Mouse (Mus musculus): Measurements from ENCODE around the gene Pik3ca.

The Pik3ca gene

GRCm38 (mm10) chr3:32437297-32437696, 39.8 kb downstream of the Pik3ca start:
- peaks cover 56% of the 10 kb centered on the region for H3K36me3 ChIP-seq (ENCODE audit: insufficient read depth, low read length)
- no peaks in the 10 kb centered on the region for H3K27me3 ChIP-seq (ENCODE audit: insufficient read depth, low read length)
- TF ChIP-seq CTCF (conservative IDR thresholded peaks at IDR 0.05; ENCODE audit: low read length) (no peak), NANOG (IDR thresholded peaks at IDR 0.05; ENCODE audit: borderline replicate concordance, low read length) (no peak), POU5F1 (IDR thresholded peaks at IDR 0.05; ENCODE audit: borderline replicate concordance, low read length) (no peak)
- no peaks in the 10 kb centered on the region for H3K9me3 ChIP-seq (ENCODE audit: low read length)
- peaks cover 28% of the 10 kb centered on the region for H3K4me1 ChIP-seq (replicated peaks; ENCODE audit: low read depth, low read length)
- 0 out of 2 replicates have a peak overlapping the region, but pooled peaks have one; percentile 14 for H3K4me3 ChIP-seq (replicated peaks; ENCODE audit: low read length)

DNA sequence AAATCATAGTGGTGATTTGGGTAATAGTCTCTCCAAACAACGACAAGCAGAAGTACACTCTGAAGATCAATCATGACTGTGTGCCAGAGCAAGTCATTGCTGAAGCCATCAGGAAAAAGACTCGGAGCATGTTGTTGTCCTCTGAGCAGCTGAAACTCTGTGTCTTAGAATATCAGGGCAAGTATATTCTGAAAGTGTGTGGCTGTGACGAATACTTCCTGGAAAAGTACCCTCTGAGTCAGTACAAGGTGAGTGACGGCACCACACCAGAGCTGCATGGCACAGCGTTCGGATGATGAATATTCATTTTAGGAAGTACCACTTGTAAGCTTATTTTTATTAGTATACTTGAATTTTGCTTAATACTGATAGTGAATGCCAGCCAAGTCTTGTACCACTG, 40.3 kb downstream of the Pik3ca start:
- no peaks in the 10 kb centered on the region for H3K27me3 ChIP-seq (ENCODE audit: insufficient read depth, low read length)
- no peaks in the 10 kb centered on the region for H3K9me3 ChIP-seq (ENCODE audit: low read length)
- no peak overlapping the region for H3K4me3 ChIP-seq (replicated peaks; ENCODE audit: low read length)
- TF ChIP-seq POU5F1 (IDR thresholded peaks at IDR 0.05; ENCODE audit: borderline replicate concordance, low read length) (no peak), NANOG (IDR thresholded peaks at IDR 0.05; ENCODE audit: borderline replicate concordance, low read length) (no peak), CTCF (conservative IDR thresholded peaks at IDR 0.05; ENCODE audit: low read length) (no peak)
- H3K36me3 ChIP-seq (ENCODE audit: insufficient read depth, low read length): peaks cover 61% of the 10 kb centered on the region
- H3K4me1 ChIP-seq (replicated peaks; ENCODE audit: low read depth, low read length): peaks cover 26% of the 10 kb centered on the region

GRCm38 (mm10) chr3:32438716-32439115, 41.2 kb downstream of the Pik3ca start:
- Histone ChIP-seq H3K9me3 (ENCODE audit: low read length) (no peaks in the 10 kb centered on the region), H3K4me1 (replicated peaks; ENCODE audit: low read depth, low read length) (peaks cover 19% of the 10 kb centered on the region), H3K4me3 (replicated peaks; ENCODE audit: low read length) (no peak overlapping the region), H3K27me3 (ENCODE audit: insufficient read depth, low read length) (no peaks in the 10 kb centered on the region), H3K36me3 (ENCODE audit: insufficient read depth, low read length) (peaks cover 66% of the 10 kb centered on the region)
- TF ChIP-seq POU5F1 (IDR thresholded peaks at IDR 0.05; ENCODE audit: borderline replicate concordance, low read length): no peak
- no peak for TF ChIP-seq NANOG (IDR thresholded peaks at IDR 0.05; ENCODE audit: borderline replicate concordance, low read length)
- no peak for TF ChIP-seq CTCF (conservative IDR thresholded peaks at IDR 0.05; ENCODE audit: low read length)

GRCm38 (mm10) chr3:32441710-32442109, 44.2 kb downstream of the Pik3ca start:
- no peak for TF ChIP-seq POU5F1 (IDR thresholded peaks at IDR 0.05; ENCODE audit: borderline replicate concordance, low read length)
- no peak for TF ChIP-seq CTCF (conservative IDR thresholded peaks at IDR 0.05; ENCODE audit: low read length)
- no peak for TF ChIP-seq NANOG (IDR thresholded peaks at IDR 0.05; ENCODE audit: borderline replicate concordance, low read length)
- Histone ChIP-seq H3K4me1 (replicated peaks; ENCODE audit: low read depth, low read length) (peaks cover 9% of the 10 kb centered on the region; the same call in 1 of the 2 replicates), H3K27me3 (ENCODE audit: insufficient read depth, low read length) (no peaks in the 10 kb centered on the region), H3K9me3 (ENCODE audit: low read length) (no peaks in the 10 kb centered on the region), H3K4me3 (replicated peaks; ENCODE audit: low read length) (no peak overlapping the region), H3K36me3 (ENCODE audit: insufficient read depth, low read length) (peaks cover 80% of the 10 kb centered on the region)

GRCm38 (mm10) chr3:32454329-32455021, 57.0 kb downstream of the Pik3ca start:
- Histone ChIP-seq H3K36me3 (ENCODE audit: insufficient read depth, low read length) (peaks cover 80% of the 10 kb centered on the region), H3K9me3 (ENCODE audit: low read length) (no peaks in the 10 kb centered on the region), H3K4me1 (replicated peaks; ENCODE audit: low read depth, low read length) (no peaks in the 10 kb centered on the region), H3K27me3 (ENCODE audit: insufficient read depth, low read length) (no peaks in the 10 kb centered on the region), H3K4me3 (replicated peaks; ENCODE audit: low read length) (no peak overlapping the region)
- no peak for TF ChIP-seq POU5F1 (IDR thresholded peaks at IDR 0.05; ENCODE audit: borderline replicate concordance, low read length)
- TF ChIP-seq NANOG (IDR thresholded peaks at IDR 0.05; ENCODE audit: borderline replicate concordance, low read length): no peak
- no peak for TF ChIP-seq CTCF (conservative IDR thresholded peaks at IDR 0.05; ENCODE audit: low read length)

- peak; percentile 77 for TF ChIP-seq CTCF (conservative IDR thresholded peaks at IDR 0.05; ENCODE audit: low read length)
- no peak for TF ChIP-seq POU5F1 (IDR thresholded peaks at IDR 0.05; ENCODE audit: borderline replicate concordance, low read length)
- H3K36me3 ChIP-seq (ENCODE audit: insufficient read depth, low read length): peaks cover 81% of the 10 kb centered on the region
- H3K27me3 ChIP-seq (ENCODE audit: insufficient read depth, low read length): no peaks in the 10 kb centered on the region
- H3K4me3 ChIP-seq (replicated peaks; ENCODE audit: low read length): no peak overlapping the region
- no peaks in the 10 kb centered on the region for H3K4me1 ChIP-seq (replicated peaks; ENCODE audit: low read depth, low read length)
- no peaks in the 10 kb centered on the region for H3K9me3 ChIP-seq (ENCODE audit: low read length)
These were observed 62.3 kb downstream of the Pik3ca start for GRCm38 (mm10) chr3:32459777-32460176.

GRCm38 (mm10) chr3:32467321-32467720, 69.8 kb downstream of the Pik3ca start:
- Histone ChIP-seq H3K36me3 (ENCODE audit: insufficient read depth, low read length) (peaks cover 17% of the 10 kb centered on the region), H3K27me3 (ENCODE audit: insufficient read depth, low read length) (no peaks in the 10 kb centered on the region), H3K4me1 (replicated peaks; ENCODE audit: low read depth, low read length) (no peaks in the 10 kb centered on the region), H3K4me3 (replicated peaks; ENCODE audit: low read length) (no peak overlapping the region), H3K9me3 (ENCODE audit: low read length) (no peaks in the 10 kb centered on the region)
- TF ChIP-seq POU5F1 (IDR thresholded peaks at IDR 0.05; ENCODE audit: borderline replicate concordance, low read length) (no peak), NANOG (IDR thresholded peaks at IDR 0.05; ENCODE audit: borderline replicate concordance, low read length) (no peak), CTCF (conservative IDR thresholded peaks at IDR 0.05; ENCODE audit: low read length) (no peak)

DNA sequence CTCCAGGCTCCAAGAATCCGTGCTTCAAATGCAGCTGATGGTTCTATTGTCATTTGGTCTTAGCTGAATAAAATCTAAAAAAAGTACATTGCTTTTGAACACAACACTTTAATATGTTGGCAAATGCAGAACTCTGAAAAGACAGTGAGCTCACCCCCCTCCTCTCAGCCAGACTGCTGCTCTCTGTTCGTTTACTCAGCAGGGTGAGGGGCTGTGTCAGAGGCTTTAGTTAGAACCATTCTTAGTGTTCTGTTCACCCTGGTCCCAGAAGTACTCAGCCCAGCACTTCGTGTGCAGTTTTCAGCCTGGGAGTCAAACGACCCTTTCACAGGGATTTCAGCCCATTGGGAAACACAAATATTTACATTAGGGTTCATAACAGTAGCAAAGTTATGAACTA, 70.9 kb downstream of the Pik3ca start:
- no peaks in the 10 kb centered on the region for H3K4me1 ChIP-seq (replicated peaks; ENCODE audit: low read depth, low read length)
- no peaks in the 10 kb centered on the region for H3K27me3 ChIP-seq (ENCODE audit: insufficient read depth, low read length)
- no peak overlapping the region for H3K4me3 ChIP-seq (replicated peaks; ENCODE audit: low read length)
- peaks cover 6% of the 10 kb centered on the region for H3K36me3 ChIP-seq (ENCODE audit: insufficient read depth, low read length)
- TF ChIP-seq CTCF (conservative IDR thresholded peaks at IDR 0.05; ENCODE audit: low read length) (no peak), NANOG (IDR thresholded peaks at IDR 0.05; ENCODE audit: borderline replicate concordance, low read length) (no peak), POU5F1 (IDR thresholded peaks at IDR 0.05; ENCODE audit: borderline replicate concordance, low read length) (no peak)
- no peaks in the 10 kb centered on the region for H3K9me3 ChIP-seq (ENCODE audit: low read length)

DNA sequence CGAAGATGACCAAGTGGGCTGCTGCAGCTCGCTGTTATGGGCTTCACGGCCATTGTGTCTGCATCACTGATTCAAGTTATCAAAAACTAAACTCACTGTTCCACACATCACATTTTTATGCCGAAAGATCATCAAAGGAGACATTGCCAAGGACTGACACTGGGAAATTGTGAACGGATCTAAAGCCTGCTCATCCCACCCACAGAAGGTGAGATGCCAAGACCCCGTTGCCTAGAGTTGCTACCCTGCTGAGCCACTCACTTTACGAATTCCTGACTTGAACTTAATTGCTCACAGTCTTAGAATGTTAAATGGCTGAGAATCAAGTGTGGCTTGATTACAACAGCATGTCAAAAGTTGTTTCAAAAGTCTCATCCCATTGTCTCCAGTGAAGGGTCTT, 73.0 kb downstream of the Pik3ca start:
- TF ChIP-seq NANOG (IDR thresholded peaks at IDR 0.05; ENCODE audit: borderline replicate concordance, low read length) (no peak), CTCF (conservative IDR thresholded peaks at IDR 0.05; ENCODE audit: low read length) (no peak), POU5F1 (IDR thresholded peaks at IDR 0.05; ENCODE audit: borderline replicate concordance, low read length) (no peak)
- H3K4me3 ChIP-seq (replicated peaks; ENCODE audit: low read length): no peak overlapping the region
- no peaks in the 10 kb centered on the region for H3K4me1 ChIP-seq (replicated peaks; ENCODE audit: low read depth, low read length)
- H3K36me3 ChIP-seq (ENCODE audit: insufficient read depth, low read length): no peaks in the 10 kb centered on the region
- no peaks in the 10 kb centered on the region for H3K27me3 ChIP-seq (ENCODE audit: insufficient read depth, low read length)
- no peaks in the 10 kb centered on the region for H3K9me3 ChIP-seq (ENCODE audit: low read length)
